Mouse (Mus musculus): ENCODE data around the gene Klf2. TPM values are rescaled to one million over a fixed set of nuclear protein-coding genes. Genes with fewer than 3 reads are reported as not detected.
A peak's percentile ranks its signal among the peaks of the same experiment; 100 is the strongest.

Gene Klf2
- polyA plus RNA-seq, 1 experiment from 2014 or later, result 5.6 TPM

GRCm38 (mm10) chr8:72293309-72293708 is 25.5 kb upstream of the Klf2 start:
- H3K36me3 ChIP-seq (replicated peaks; ENCODE audit: insufficient read depth, low read length), result no peaks in the 10 kb centered on the region
- peaks cover 14% of the 10 kb centered on the region for H3K4me1 ChIP-seq (ENCODE audit: insufficient read depth)
- no peaks in the 10 kb centered on the region for H3K9me3 ChIP-seq (ENCODE audit: low read length)
- H3K4me3 ChIP-seq (ENCODE audit: low read depth, low read length), result no peak overlapping the region
- H3K4me2 ChIP-seq (ENCODE audit: low read depth, low read length), result no peak overlapping the region
- ATAC-seq (no peak), DNase-seq (no peak)
- no peaks in the 10 kb centered on the region for H3K27me3 ChIP-seq (ENCODE audit: insufficient read depth, low read length)
- TF ChIP-seq CTCF (IDR thresholded peaks at IDR 0.05; ENCODE audit: low read depth) (peak; percentile 27; the same call in 1 of the 2 replicates), EP300 (IDR thresholded peaks at IDR 0.05; ENCODE audit: low read depth) (no peak)
- H3K9ac ChIP-seq (replicated peaks), result no peak overlapping the region
- H3K27ac ChIP-seq (ENCODE audit: low read depth), result no peak overlapping the region

GRCm38 (mm10) chr8:72295125-72295524 is 23.7 kb upstream of the Klf2 start:
- no peaks in the 10 kb centered on the region for H3K9me3 ChIP-seq (ENCODE audit: low read length)
- TF ChIP-seq EP300 (IDR thresholded peaks at IDR 0.05; ENCODE audit: low read depth) (no peak), CTCF (IDR thresholded peaks at IDR 0.05; ENCODE audit: low read depth) (no peak)
- H3K4me3 ChIP-seq (ENCODE audit: low read depth, low read length), result no peak overlapping the region
- WGBS (ENCODE audit: insufficient replicate concordance), result 43% methylated on average over 3 of the region's 3 CpGs
- H3K27me3 ChIP-seq (ENCODE audit: insufficient read depth, low read length), result no peaks in the 10 kb centered on the region
- H3K4me2 ChIP-seq (ENCODE audit: low read depth, low read length), result peak overlapping the region; percentile 11; the same call in 1 of the 2 replicates
- peak overlapping the region; percentile 81 for H3K27ac ChIP-seq (ENCODE audit: low read depth)
- no peaks in the 10 kb centered on the region for H3K36me3 ChIP-seq (replicated peaks; ENCODE audit: insufficient read depth, low read length)
- DNase-seq (no peak), ATAC-seq (no peak)
- peaks cover 14% of the 10 kb centered on the region for H3K4me1 ChIP-seq (ENCODE audit: insufficient read depth)
- no peak overlapping the region for H3K9ac ChIP-seq (replicated peaks)

- TF ChIP-seq EP300 (IDR thresholded peaks at IDR 0.05; ENCODE audit: low read depth), result peak; percentile 74; the same call in 1 of the 2 replicates
- TF ChIP-seq CTCF (IDR thresholded peaks at IDR 0.05; ENCODE audit: low read depth), result no peak
- Histone ChIP-seq H3K9me3 (ENCODE audit: low read length) (no peaks in the 10 kb centered on the region), H3K4me1 (ENCODE audit: insufficient read depth) (peaks cover 14% of the 10 kb centered on the region), H3K27ac (ENCODE audit: low read depth) (peak overlapping the region; percentile 81), H3K4me2 (ENCODE audit: low read depth, low read length) (peak overlapping the region; percentile 19; the same call in 1 of the 2 replicates), H3K9ac (replicated peaks) (no peak overlapping the region), H3K4me3 (ENCODE audit: low read depth, low read length) (no peak overlapping the region), H3K27me3 (ENCODE audit: insufficient read depth, low read length) (no peaks in the 10 kb centered on the region), H3K36me3 (replicated peaks; ENCODE audit: insufficient read depth, low read length) (no peaks in the 10 kb centered on the region)
- DNase-seq (peak; percentile 43), ATAC-seq (peak; percentile 85)
- WGBS (ENCODE audit: insufficient replicate concordance), result 31% methylated on average over 8 of the region's 8 CpGs
Observed at GRCm38 (mm10) chr8:72295679-72296078, 23.2 kb upstream of the Klf2 start.

GRCm38 (mm10) chr8:72296561-72296960 is 22.3 kb upstream of the Klf2 start:
- 86% methylated on average over 7 of the region's 8 CpGs for WGBS (ENCODE audit: insufficient replicate concordance)
- Histone ChIP-seq H3K9ac (replicated peaks) (no peak overlapping the region), H3K4me3 (ENCODE audit: low read depth, low read length) (no peak overlapping the region), H3K36me3 (replicated peaks; ENCODE audit: insufficient read depth, low read length) (no peaks in the 10 kb centered on the region), H3K27ac (ENCODE audit: low read depth) (peak overlapping the region; percentile 22; the same call in 1 of the 2 replicates), H3K4me2 (ENCODE audit: low read depth, low read length) (no peak overlapping the region), H3K27me3 (ENCODE audit: insufficient read depth, low read length) (no peaks in the 10 kb centered on the region), H3K4me1 (ENCODE audit: insufficient read depth) (peaks cover 14% of the 10 kb centered on the region), H3K9me3 (ENCODE audit: low read length) (no peaks in the 10 kb centered on the region)
- TF ChIP-seq CTCF (IDR thresholded peaks at IDR 0.05; ENCODE audit: low read depth) (no peak), EP300 (IDR thresholded peaks at IDR 0.05; ENCODE audit: low read depth) (no peak)
- ATAC-seq (no peak), DNase-seq (no peak)

GRCm38 (mm10) chr8:72298928-72299327 is 19.9 kb upstream of the Klf2 start:
- no peak overlapping the region for H3K4me2 ChIP-seq (ENCODE audit: low read depth, low read length)
- 92% methylated on average over 1 of the region's 1 CpGs for WGBS (ENCODE audit: insufficient replicate concordance)
- H3K4me1 ChIP-seq (ENCODE audit: insufficient read depth), result peaks cover 20% of the 10 kb centered on the region
- no peak for ATAC-seq
- DNase-seq, result no peak
- no peak for TF ChIP-seq EP300 (IDR thresholded peaks at IDR 0.05; ENCODE audit: low read depth)
- TF ChIP-seq CTCF (IDR thresholded peaks at IDR 0.05; ENCODE audit: low read depth), result no peak
- no peak overlapping the region for H3K4me3 ChIP-seq (ENCODE audit: low read depth, low read length)
- no peaks in the 10 kb centered on the region for H3K36me3 ChIP-seq (replicated peaks; ENCODE audit: insufficient read depth, low read length)
- H3K27ac ChIP-seq (ENCODE audit: low read depth), result no peak overlapping the region
- no peaks in the 10 kb centered on the region for H3K27me3 ChIP-seq (ENCODE audit: insufficient read depth, low read length)
- no peak overlapping the region for H3K9ac ChIP-seq (replicated peaks)
- no peaks in the 10 kb centered on the region for H3K9me3 ChIP-seq (ENCODE audit: low read length)

- DNase-seq (no peak), ATAC-seq (no peak)
- no peak overlapping the region for H3K4me3 ChIP-seq (ENCODE audit: low read depth, low read length)
- H3K9me3 ChIP-seq (ENCODE audit: low read length), result no peaks in the 10 kb centered on the region
- peaks cover 9% of the 10 kb centered on the region for H3K4me1 ChIP-seq (ENCODE audit: insufficient read depth)
- no peak overlapping the region for H3K9ac ChIP-seq (replicated peaks)
- no peak overlapping the region for H3K4me2 ChIP-seq (ENCODE audit: low read depth, low read length)
- TF ChIP-seq EP300 (IDR thresholded peaks at IDR 0.05; ENCODE audit: low read depth) (no peak), CTCF (IDR thresholded peaks at IDR 0.05; ENCODE audit: low read depth) (no peak)
- H3K27ac ChIP-seq (ENCODE audit: low read depth), result no peak overlapping the region
- 76% methylated on average over 9 of the region's 9 CpGs for WGBS (ENCODE audit: insufficient replicate concordance)
- H3K36me3 ChIP-seq (replicated peaks; ENCODE audit: insufficient read depth, low read length), result no peaks in the 10 kb centered on the region
- H3K27me3 ChIP-seq (ENCODE audit: insufficient read depth, low read length), result no peaks in the 10 kb centered on the region
Observed at GRCm38 (mm10) chr8:72300654-72301400, 18.0 kb upstream of the Klf2 start.

All from liver, postnatal 0 days (tissue).